Mouse (Mus musculus): ENCODE results near the gene Adam12.

DNA sequence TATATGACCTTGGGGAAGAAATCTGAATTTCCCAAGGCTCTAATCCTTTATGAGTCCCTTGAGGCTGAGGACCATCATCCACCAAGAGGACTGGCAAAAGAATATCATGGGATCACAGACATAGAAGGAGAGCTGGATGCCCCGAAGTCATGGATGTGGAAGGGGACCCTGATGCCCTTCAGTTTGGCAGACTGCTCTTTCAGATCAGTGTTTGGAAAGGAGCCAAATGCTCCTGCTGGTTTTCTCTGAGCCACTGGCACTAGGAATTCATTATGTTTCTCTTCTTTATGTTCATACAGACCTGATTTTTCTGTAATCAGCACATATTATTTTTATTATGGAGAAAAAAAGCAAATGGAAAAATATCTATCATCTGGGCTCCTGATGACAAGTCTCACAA is 50.9 kb downstream of the Adam12 start:
- no peak for TF ChIP-seq CTCF (IDR thresholded peaks at IDR 0.05; ENCODE audit: low read depth)
- TF ChIP-seq EP300 (IDR thresholded peaks at IDR 0.05; ENCODE audit: low read depth) = no peak
